Comparison of ENCODE assay signal across 30 mouse cellular contexts in genomic region chr15:101054541-101054940, GRCm38 (mm10). TPM values are rescaled to one million over a fixed set of nuclear protein-coding genes. Genes with fewer than 3 reads are reported as not detected.
DNase-seq lines count a peak whose midpoint lies in the region; ATAC-seq and TF ChIP-seq lines count a peak whose summit lies in the region.
"Had no signal": no experiment of that assay in that cellular context is flagged by ENCODE, and none has a peak within 500 bp of the region (broad histone marks: within the 10 kb centered on the region; RNA-seq: fewer than 3 reads in every experiment).

No protein-coding gene starts in this region.

- no peak overlapping the region for H3K9ac ChIP-seq in forebrain, embryonic 16.5 days (replicated peaks; ENCODE audit: low read depth, low read length)
- no peak overlapping the region for H3K9ac ChIP-seq in intestine, embryonic 14.5 days (ENCODE audit: low read length)
- no peak overlapping the region for H3K9ac ChIP-seq in intestine, embryonic 15.5 days
- H3K9ac ChIP-seq: liver, embryonic 14.5 days had no signal

- no peak for DNase-seq in forebrain, embryonic 10.5 days (ENCODE audit: extremely low spot score, low spot score)
- peak; percentile 63 for DNase-seq in intestine, embryonic 14.5 days (ENCODE audit: low spot score)
- peak; percentile 43 for DNase-seq in limb, embryonic 10.5 days (ENCODE audit: low spot score)
- no peak for DNase-seq in embryo, embryonic 11 days
- DNase-seq: adrenal gland, postnatal 14 days; cerebellum, adult 11 months; cerebellum, adult 9-10 months; cerebellum, postnatal 36 days; gastrocnemius, postnatal 14 days; kidney, adult 8-10 months; liver; lung, adult 2 months; lung, postnatal 14 days; right cerebral cortex, adult 18-20 months; spleen, adult 18-20 months; thymus, adult 18-20 months; thymus, postnatal 36 days had no signal

- H3K4me3 ChIP-seq in forebrain, embryonic 10.5 days: 0 out of 2 replicates have a peak overlapping the region, but pooled peaks have one; percentile 47
- H3K4me3 ChIP-seq in forebrain, embryonic 16.5 days (replicated peaks; ENCODE audit: low read length): no peak overlapping the region
- no peak overlapping the region for H3K4me3 ChIP-seq in intestine, embryonic 14.5 days (ENCODE audit: low read depth, low read length)
- no peak overlapping the region for H3K4me3 ChIP-seq in intestine, embryonic 15.5 days (replicated peaks)
- 0 out of 2 replicates have a peak overlapping the region, but pooled peaks have one; percentile 76 for H3K4me3 ChIP-seq in E14TG2a.4 (replicated peaks; ENCODE audit: low read length)
- H3K4me3 ChIP-seq in limb, embryonic 10.5 days: no peak overlapping the region
- H3K4me3 ChIP-seq: erythroblast, embryonic 14.5 days had no signal

- TF ChIP-seq CTCF in E14TG2a.4 (conservative IDR thresholded peaks at IDR 0.05; ENCODE audit: low read length): no peak

- H3K27ac ChIP-seq in forebrain, embryonic 10.5 days: no peak overlapping the region
- no peak overlapping the region for H3K27ac ChIP-seq in forebrain, embryonic 16.5 days (ENCODE audit: low read length)
- H3K27ac ChIP-seq in intestine, embryonic 14.5 days (ENCODE audit: low read depth): no peak overlapping the region
- no peak overlapping the region for H3K27ac ChIP-seq in intestine, embryonic 15.5 days
- no peak overlapping the region for H3K27ac ChIP-seq in limb, embryonic 10.5 days
- H3K27ac ChIP-seq: forebrain, embryonic 12.5 days; kidney, postnatal 0 days; liver, embryonic 14.5 days; stomach, postnatal 0 days had no signal

- 79% methylated on average over 10 of the region's 10 CpGs for WGBS in forebrain, embryonic 10.5 days
- WGBS in forebrain, embryonic 16.5 days: 79% methylated on average over 10 of the region's 10 CpGs
- WGBS in intestine, embryonic 14.5 days: 84% methylated on average over 10 of the region's 10 CpGs
- 85% methylated on average over 10 of the region's 10 CpGs for WGBS in intestine, embryonic 15.5 days
- 75% methylated on average over 10 of the region's 10 CpGs for WGBS in limb, embryonic 10.5 days

- no peak overlapping the region for H3K4me2 ChIP-seq in forebrain, embryonic 16.5 days (ENCODE audit: low read length)
- H3K4me2 ChIP-seq in intestine, embryonic 14.5 days (ENCODE audit: low read length): no peak overlapping the region
- no peak overlapping the region for H3K4me2 ChIP-seq in intestine, embryonic 15.5 days (replicated peaks)

- H3K9me3 ChIP-seq in forebrain, embryonic 10.5 days: no peaks in the 10 kb centered on the region
- no peaks in the 10 kb centered on the region for H3K9me3 ChIP-seq in forebrain, embryonic 16.5 days (ENCODE audit: control insufficient read depth, low read length)
- H3K9me3 ChIP-seq in intestine, embryonic 14.5 days (ENCODE audit: control insufficient read depth, low read length): 0 out of 2 replicates have a peak, but pooled peaks cover 2% of the 10 kb centered on the region
- H3K9me3 ChIP-seq in intestine, embryonic 15.5 days: no peaks in the 10 kb centered on the region
- H3K9me3 ChIP-seq in E14TG2a.4 (ENCODE audit: low read length): peaks cover 5% of the 10 kb centered on the region
- H3K9me3 ChIP-seq in limb, embryonic 10.5 days (replicated peaks): no peaks in the 10 kb centered on the region
- H3K9me3 ChIP-seq: forebrain, embryonic 12.5 days; heart, embryonic 10.5 days had no signal

- peaks cover 92% of the 10 kb centered on the region for H3K27me3 ChIP-seq in forebrain, embryonic 10.5 days (ENCODE audit: poor library complexity, severe bottlenecking)
- H3K27me3 ChIP-seq in forebrain, embryonic 16.5 days (replicated peaks; ENCODE audit: control insufficient read depth, insufficient read depth, low read length): peaks cover 46% of the 10 kb centered on the region
- peaks cover 37% of the 10 kb centered on the region for H3K27me3 ChIP-seq in intestine, embryonic 14.5 days (replicated peaks; ENCODE audit: control insufficient read depth, insufficient read depth, low read length)
- H3K27me3 ChIP-seq in intestine, embryonic 15.5 days (replicated peaks): peaks cover 34% of the 10 kb centered on the region
- H3K27me3 ChIP-seq in E14TG2a.4 (ENCODE audit: insufficient read depth, low read length): peaks cover 82% of the 10 kb centered on the region
- H3K27me3 ChIP-seq in limb, embryonic 10.5 days (ENCODE audit: low read depth, poor library complexity, severe bottlenecking): peaks cover 67% of the 10 kb centered on the region
- H3K27me3 ChIP-seq: Patski had no signal

- ATAC-seq in forebrain, embryonic 16.5 days: no peak
- ATAC-seq in intestine, embryonic 14.5 days (replicated peaks; ENCODE audit: low FRiP score, low TSS enrichment, low read depth): no peak
- no peak for ATAC-seq in intestine, embryonic 15.5 days
- ATAC-seq: intestine, embryonic 16.5 days; Patski had no signal

- peaks cover 60% of the 10 kb centered on the region for H3K4me1 ChIP-seq in forebrain, embryonic 10.5 days
- H3K4me1 ChIP-seq in forebrain, embryonic 16.5 days (replicated peaks; ENCODE audit: control insufficient read depth, insufficient read depth, low read length): peaks cover 6% of the 10 kb centered on the region; the same call in 1 of the 2 replicates
- peaks cover 10% of the 10 kb centered on the region for H3K4me1 ChIP-seq in intestine, embryonic 14.5 days (replicated peaks; ENCODE audit: control insufficient read depth, insufficient read depth, low read length)
- H3K4me1 ChIP-seq in intestine, embryonic 15.5 days (replicated peaks): peaks cover 19% of the 10 kb centered on the region
- peaks cover 15% of the 10 kb centered on the region for H3K4me1 ChIP-seq in E14TG2a.4 (replicated peaks; ENCODE audit: low read depth, low read length)
- H3K4me1 ChIP-seq in limb, embryonic 10.5 days: peaks cover 43% of the 10 kb centered on the region

- H3K36me3 ChIP-seq in forebrain, embryonic 10.5 days (replicated peaks): peaks cover 50% of the 10 kb centered on the region
- H3K36me3 ChIP-seq in forebrain, embryonic 16.5 days (ENCODE audit: control insufficient read depth, insufficient read depth): no peaks in the 10 kb centered on the region
- H3K36me3 ChIP-seq in intestine, embryonic 14.5 days (ENCODE audit: control insufficient read depth, insufficient read depth, low read length): peaks cover 3% of the 10 kb centered on the region; the same call in 1 of the 2 replicates
- no peaks in the 10 kb centered on the region for H3K36me3 ChIP-seq in intestine, embryonic 15.5 days
- H3K36me3 ChIP-seq in E14TG2a.4 (ENCODE audit: insufficient read depth, low read length): no peaks in the 10 kb centered on the region
- peaks cover 71% of the 10 kb centered on the region for H3K36me3 ChIP-seq in limb, embryonic 10.5 days
- H3K36me3 ChIP-seq: forebrain, embryonic 12.5 days had no signal

RNA-seq across cellular contexts. Expression of gene Gm47841, which starts 7.3 kb away (rescaled TPM):
- polyA plus RNA-seq in forebrain, embryonic 10.5 days (2016; fragmentation: Nextera tagmentation; extraction: Ambion mirVana): not detected in 2 replicates
- not detected in 2 replicates for polyA plus RNA-seq in forebrain, embryonic 16.5 days (2015; fragmentation: Nextera tagmentation; extraction: Ambion mirVana)
- polyA plus RNA-seq in intestine, embryonic 14.5 days (2014; fragmentation: Nextera tagmentation; extraction: Ambion mirVana): not detected in 2 replicates
- not detected in 2 replicates for polyA plus RNA-seq in intestine, embryonic 15.5 days (2015; fragmentation: Nextera tagmentation; extraction: Ambion mirVana)
- polyA plus RNA-seq in limb, embryonic 10.5 days (2016; fragmentation: Nextera tagmentation; extraction: Ambion mirVana): not detected in 2 replicates
- polyA plus RNA-seq: embryonic facial prominence, embryonic 14.5 days; erythroblast, embryonic 14.5 days; forebrain, embryonic 12.5 days; heart, embryonic 10.5 days; heart, postnatal 0 days; intestine, embryonic 16.5 days; kidney, postnatal 0 days; liver, embryonic 14.5 days; stomach, postnatal 0 days had no signal

RNA-seq across cellular contexts. Expression of gene Fignl2, which starts 23.8 kb away (rescaled TPM):
- polyA plus RNA-seq in forebrain, embryonic 10.5 days (2016; fragmentation: Nextera tagmentation; extraction: Ambion mirVana): 0.80 and 0.82 TPM in 2 replicates
- 0.05 TPM in 1 of 2 replicates, not detected in the other for polyA plus RNA-seq in forebrain, embryonic 16.5 days (2015; fragmentation: Nextera tagmentation; extraction: Ambion mirVana)
- 0.43 and 0.55 TPM in 2 replicates for polyA plus RNA-seq in intestine, embryonic 14.5 days (2014; fragmentation: Nextera tagmentation; extraction: Ambion mirVana)
- polyA plus RNA-seq in intestine, embryonic 15.5 days (2015; fragmentation: Nextera tagmentation; extraction: Ambion mirVana): 0.18 and 0.19 TPM in 2 replicates
- polyA plus RNA-seq in limb, embryonic 10.5 days (2016; fragmentation: Nextera tagmentation; extraction: Ambion mirVana): 0.98 and 1.9 TPM in 2 replicates
- polyA plus RNA-seq: erythroblast, embryonic 14.5 days had no signal

Comparison
In these comparisons a context has a peak if more than half of its experiments do, and no peak if none do; other contexts are left out.
1. H3K4me3 ChIP-seq: peak in forebrain, embryonic 10.5 days (single experiment) and E14TG2a.4 (single experiment); none in forebrain, embryonic 16.5 days (single experiment), intestine, embryonic 14.5 days (single experiment), intestine, embryonic 15.5 days (single experiment) and limb, embryonic 10.5 days (single experiment).
2. DNase-seq: peak in intestine, embryonic 14.5 days (single experiment) and limb, embryonic 10.5 days (single experiment); none in forebrain, embryonic 10.5 days (single experiment) and embryo, embryonic 11 days (single experiment).